Mouse (Mus musculus) left cerebral cortex, postnatal 25 days (tissue): ENCODE results near the gene Tmem72. TPM values are rescaled to one million over a fixed set of nuclear protein-coding genes. Genes with fewer than 3 reads are reported as not detected.
A peak's percentile ranks its signal among the peaks of the same experiment; 100 is the strongest.

ENCODE experiments used
- DNase-seq, 2 experiments: peaks; one replicate each; pipeline ENCODE4 v3.0.0; 2022; ENCODE audit warnings: low spot score in 2 of 2, mixed read lengths in 1 of 2
- intact Hi-C: fragments of 180-260 bp; cut with DNase I; formaldehyde crosslinking; loops from one replicate; pipeline ENCODE4 v1.15.1; 2025
- total RNA-seq, 2 experiments: library from RNA; stranded (reverse); gene quantifications; 2 replicates each; pipeline ENCODE4 v1.2.3; 2021

Gene Tmem72
- total RNA-seq, 2 experiments from 2014 or later = 1.1 to 1.6 TPM

DNA sequence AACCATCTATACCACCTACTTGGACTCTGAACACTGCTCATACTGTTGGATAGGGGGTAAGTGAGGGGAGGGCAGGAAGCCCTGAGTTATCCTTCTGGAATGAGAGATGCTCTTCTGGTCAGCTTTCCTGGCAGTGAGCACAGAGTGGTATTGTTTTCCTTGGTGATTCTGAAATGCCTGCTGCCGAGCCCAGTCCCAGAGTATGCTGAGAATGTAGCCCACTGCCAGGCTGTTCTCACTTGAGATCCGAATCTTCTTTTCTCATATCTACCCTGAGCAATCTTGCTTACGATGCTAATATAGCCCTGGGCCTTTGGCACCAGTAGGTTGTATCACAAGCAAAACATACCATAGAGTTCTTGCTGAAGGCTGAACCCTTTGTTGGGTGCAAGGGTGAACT is 22.4 kb downstream of the Tmem72 start:
- intact Hi-C loops = no loop called here

DNA sequence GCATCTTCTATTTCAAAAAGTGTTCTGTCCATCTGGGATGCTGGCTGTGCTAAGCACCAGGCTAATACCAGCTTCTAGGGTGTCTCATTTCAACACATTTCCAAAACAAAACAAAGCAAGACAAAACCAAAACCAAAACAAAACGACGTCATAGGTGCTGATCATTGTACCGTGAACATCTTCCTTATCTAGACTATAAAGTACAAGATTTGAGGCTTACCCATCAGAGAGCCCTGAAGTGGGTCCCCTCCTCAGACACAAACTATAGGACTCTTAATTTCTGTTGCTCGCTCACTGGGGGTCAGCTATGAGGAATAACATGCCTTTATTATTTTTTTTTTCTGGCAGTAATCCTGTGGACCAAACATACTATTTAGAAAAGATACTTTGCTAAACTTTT is 23.1 kb downstream of the Tmem72 start:
- no peak for DNase-seq
- intact Hi-C loops = no loop called here

More for the DNA sequence above, 22.4 kb downstream of the Tmem72 start:
- no peak for DNase-seq

DNA sequence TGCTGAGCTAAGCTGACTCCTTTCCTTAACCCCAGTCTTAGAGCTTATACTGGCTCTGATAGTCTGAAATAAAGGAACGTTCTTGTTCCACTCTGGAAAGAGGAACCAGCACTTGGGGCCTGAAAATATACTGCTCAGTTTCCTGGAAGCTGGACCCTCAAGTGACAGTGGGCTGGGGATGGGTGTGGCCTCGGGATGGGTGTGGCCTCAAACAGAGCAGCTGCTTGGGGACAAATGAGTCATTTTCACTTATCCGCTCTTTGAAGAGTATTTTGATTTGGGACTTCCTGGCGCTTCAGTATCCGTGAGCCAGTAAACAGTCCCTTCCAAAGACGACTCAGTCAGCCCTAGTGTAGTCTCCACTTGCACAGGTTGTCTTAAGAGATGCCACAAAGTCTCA is 34.4 kb downstream of the Tmem72 start:
- intact Hi-C loops = no loop called here
- peak in 1 of 2 experiments; percentile 35 for DNase-seq

DNA sequence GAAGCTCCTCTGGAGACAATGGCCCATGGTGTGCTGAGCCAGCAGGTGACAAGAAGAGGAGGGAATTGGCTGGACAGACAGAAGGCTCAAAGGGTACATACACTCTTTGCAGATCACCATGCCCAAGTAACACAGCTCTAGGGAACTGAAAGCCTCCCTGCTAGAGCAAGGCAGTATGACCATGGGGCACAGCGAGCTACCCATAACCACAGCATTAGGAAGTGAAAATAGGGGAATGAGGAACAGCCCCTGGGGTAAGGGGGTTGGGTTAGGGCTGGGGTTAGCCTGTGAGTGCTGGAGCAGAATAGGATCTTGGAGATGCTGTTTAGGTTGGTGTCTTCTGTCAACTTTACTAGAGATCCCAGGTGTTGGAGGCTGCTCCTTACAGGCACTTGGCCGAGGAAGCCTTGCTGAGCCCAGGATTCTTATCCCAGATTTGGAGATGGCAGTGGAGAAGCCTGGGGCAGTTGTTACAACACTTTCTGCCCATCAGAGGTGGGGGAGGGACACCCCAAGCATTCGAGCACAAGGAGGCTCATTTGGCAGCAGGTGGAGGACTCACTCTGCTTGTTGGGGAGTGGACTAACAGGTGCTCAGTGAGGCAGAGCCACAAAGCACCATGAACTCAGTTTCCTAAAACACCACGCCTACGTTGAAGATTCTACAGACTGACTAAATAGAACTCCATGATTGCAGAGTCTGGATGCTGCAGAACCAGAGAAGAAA is 37.0 kb downstream of the Tmem72 start:
- intact Hi-C loops = no loop called here
- peak in 1 of 2 experiments; percentile 35 for DNase-seq

DNA sequence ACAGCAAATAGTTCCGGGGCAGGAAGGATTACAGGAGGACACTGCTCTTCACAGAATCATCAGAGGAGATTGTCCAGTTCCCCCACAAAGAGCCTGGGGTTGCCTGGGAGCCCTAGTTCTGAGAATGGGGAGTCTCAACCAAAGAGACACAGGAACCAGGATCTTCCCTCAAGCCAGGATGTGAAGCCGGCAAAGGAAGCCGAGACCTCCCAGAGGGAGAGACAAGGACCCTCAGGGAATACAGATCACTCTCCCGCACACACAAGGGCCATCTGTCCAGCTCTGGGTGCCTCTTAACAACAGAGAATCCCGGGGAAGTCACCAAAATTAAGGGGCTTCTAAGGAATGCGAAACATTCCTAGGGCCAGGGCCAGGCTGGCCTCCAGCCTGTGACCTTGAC is 39.4 kb downstream of the Tmem72 start:
- no peak for DNase-seq
- intact Hi-C loops = no loop called here

DNA sequence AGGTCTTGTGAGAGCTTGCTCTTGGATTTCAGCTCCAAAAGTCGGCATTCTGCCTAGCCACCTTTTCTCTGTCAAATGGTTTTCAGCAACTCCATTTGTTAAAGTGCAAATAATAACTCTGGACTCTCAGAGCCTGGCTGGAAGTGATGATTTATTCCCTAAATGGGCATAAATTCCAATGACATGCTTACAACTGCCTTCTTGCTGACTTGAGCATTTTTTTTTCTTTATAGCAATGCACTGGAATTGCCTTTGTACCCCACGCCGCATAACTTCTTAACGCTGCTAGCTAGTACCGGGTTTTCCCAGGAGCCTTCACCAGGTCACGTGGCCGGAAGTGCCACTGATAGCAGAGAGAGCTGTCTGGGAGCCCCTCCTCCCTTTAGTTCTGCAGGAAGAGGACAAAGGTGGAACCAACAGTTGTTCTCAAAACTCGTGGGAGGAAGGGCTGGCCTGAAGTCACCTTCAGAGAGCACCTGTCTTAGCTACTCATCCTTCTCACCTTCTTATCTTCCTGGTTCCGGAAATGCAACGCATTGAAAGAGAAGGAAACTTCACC is 40.3 kb downstream of the Tmem72 start:
- intact Hi-C loops = no loop called here
- DNase-seq = no peak

DNA sequence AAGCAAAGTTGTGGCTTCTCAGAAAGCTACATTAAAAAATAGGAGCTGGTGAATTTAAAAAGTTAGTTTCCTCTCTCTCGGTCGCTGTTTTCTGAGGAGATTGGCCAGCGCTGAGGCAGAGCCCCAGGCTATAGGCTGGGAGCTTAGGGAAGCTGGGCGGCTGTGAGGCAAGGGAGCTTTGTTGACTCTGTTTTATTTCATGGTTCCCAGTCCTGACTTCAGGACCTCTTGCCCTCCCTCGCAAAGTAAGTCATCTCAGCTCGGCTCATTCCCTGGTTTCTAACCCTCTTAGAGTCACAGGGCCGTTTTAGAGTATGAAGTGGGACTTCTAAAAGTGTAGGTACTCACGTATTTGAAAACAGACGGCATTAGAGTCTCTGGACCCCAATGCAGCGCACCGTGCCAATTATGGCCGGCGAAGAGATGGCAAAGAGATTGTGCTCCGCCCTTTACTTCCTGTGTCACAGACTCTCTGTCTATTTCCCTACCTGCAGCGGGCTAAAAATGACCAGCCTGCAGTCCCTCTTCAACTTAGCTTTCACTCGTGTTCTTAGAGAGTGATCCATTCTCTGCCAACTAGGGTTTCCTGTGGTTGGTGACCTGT is 42.3 kb downstream of the Tmem72 start:
- no peak for DNase-seq
- intact Hi-C loops = no loop called here

DNA sequence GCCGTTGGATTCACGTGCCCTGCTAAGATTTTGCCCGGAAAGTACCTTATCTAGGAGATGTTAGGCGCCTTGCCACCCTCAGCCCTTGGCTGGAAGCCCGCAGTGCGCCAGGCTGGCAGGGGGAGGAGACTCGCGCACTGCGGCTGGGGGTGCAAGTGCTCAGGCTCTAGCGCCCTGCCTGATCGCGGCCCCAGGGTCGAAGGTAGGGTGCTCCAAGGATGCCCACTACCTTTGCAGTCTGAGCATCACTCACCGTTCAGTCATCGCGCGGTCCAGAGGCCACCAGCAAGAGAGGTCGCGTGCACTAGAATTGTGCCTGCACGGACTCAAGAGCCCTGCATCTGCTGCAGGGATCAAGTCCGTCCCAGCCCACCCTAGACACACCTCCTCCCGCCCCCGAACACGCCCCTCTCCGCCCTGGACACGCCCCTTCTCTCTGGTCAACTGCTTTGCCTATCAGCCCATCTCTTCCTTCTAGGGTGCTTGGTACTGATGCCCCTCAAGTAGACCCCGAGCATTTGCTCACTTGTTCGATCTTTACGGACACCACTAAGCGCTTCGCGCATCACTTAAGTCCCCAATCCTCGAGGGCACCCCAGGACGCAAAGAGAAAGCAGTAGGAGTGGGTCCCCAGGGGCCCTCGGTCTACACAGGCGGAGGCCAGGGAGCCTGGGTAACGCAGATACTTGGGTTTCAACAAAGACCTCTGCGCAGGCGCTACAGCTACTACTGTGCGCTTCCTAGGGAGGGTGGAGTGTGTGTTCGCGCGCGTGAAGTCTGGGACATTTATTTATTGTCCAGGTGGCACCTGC is 43.0 kb downstream of the Tmem72 start, which contains the start of gene Rassf4:
TSS of gene Rassf4 (minus strand) at position 482 of the 812 bp plus-strand sequence.
- intact Hi-C loops = no loop called here

DNA sequence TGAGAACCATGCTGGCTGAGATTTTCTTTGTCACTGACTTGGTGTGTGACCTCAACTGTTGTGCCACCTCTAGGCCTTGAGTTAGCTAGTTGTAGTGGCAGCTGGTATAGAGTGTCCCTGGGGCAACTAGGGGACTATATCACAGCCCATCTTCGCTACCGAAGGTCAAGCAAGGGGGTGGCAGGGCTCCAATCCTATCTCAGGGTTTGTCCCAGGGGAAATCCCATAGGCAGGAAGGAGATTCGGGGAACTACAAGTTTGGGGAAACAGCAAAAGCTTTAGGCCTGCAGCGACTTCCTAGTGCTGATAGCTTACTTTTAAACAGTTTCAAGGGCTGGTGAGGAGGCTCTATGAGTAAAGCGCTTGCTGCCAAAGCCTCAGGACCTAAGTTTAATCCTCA is 44.4 kb downstream of the Tmem72 start:
- DNase-seq = no peak
- intact Hi-C loops = no loop called here

More for the DNA sequence above, 43.0 kb downstream of the Tmem72 start, which contains the start of gene Rassf4:
- peak; percentile 57 to 71 for DNase-seq

DNA sequence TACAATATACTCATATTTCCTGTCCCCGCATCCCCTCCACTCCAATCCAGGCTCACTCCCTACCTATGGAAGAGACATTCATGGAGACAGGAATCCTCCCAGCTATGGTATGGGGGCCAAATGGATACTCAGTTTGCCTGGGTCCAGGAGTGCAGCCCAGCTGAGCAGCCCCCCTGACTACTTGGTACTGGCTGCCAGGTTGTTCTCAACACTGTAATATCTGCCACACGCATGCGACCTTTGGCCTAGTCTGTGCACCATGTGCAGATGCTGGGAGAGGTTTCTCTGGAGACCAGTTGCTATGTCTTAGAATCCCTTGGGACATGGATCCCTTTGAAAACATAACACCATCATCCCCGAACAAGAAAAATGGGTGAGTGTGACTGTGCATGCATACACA is 44.9 kb downstream of the Tmem72 start:
- no peak for DNase-seq
- intact Hi-C loops = no loop called here

DNA sequence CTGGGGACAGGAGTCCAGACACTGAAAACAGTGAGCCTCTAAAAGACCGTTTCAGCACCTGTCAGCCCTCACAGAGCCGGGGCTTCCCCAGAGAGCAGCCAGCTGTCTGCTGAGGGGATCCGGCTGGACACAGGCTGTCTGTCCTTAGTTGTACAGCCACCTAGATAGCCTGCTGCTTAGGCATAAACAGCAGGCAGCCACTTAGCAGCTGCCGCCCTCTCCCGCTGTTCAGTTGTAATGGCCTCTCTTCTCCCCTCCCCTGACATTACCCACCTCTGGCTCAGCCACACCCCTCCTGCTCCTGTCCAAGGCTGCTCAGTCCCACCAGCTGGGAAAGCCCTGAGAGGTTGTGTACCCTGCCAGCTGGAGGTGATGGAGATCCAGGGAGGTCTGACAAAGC is 45.7 kb downstream of the Tmem72 start:
- DNase-seq = no peak
- intact Hi-C loops = no loop called here

DNA sequence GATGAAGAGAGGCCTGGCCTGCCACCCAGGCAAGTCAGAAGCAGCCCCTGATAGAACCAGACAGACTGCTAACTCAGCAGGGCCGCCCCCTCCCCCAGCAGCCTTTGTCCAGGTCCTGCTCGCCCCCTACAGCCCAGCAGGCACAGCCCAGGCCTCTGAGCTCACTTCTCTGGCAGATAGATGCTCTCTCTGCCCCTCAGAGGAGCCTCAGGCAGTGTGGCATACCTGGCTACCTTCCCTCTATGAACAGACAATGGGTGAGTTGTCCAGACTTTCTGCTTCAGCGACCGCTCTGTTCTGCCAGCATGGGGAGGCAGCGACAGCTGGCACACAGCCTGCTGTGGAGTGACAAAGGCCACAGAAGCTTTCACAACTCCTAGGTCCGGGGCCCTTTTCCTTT is 46.6 kb downstream of the Tmem72 start:
- intact Hi-C loops = no loop called here
- no peak for DNase-seq

DNA sequence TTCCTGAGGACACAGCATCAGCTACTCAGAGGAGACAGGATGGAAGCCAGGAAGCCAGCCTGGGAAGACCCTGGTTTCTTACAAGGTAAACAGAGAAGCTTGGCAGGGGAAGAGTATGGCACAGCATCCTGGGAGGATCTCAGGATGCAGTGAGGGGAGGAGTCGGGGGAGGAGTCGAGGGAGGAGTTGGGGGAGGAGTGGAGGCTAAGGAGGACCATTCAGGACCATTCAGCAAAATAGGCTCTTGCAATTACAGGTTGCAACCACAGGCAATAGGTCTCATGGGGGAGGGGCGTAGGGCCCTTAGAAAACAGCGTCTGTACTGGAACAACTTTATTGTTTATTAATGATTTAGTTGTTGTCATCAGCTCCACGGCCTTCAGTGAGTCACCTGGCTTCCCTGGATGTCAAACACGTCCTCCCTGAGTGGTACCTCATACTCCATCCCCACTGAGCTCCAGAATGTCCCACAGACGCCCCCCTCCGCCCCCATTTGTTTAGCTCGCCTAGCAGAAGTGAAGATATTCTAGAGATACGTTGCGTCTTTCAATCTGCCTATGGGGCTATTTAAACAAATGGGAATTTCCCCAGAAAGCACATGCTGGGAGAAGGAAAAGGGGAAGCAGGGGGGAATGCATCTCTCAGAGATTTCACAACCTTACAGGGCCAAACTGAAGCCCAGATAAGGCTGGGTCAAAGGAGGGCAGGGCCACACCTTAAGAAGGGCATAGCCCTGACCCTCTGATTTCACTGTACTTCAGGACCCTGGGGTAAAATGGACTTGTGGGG is 47.8 kb downstream of the Tmem72 start:
- intact Hi-C loops = no loop called here
- no peak for DNase-seq

DNA sequence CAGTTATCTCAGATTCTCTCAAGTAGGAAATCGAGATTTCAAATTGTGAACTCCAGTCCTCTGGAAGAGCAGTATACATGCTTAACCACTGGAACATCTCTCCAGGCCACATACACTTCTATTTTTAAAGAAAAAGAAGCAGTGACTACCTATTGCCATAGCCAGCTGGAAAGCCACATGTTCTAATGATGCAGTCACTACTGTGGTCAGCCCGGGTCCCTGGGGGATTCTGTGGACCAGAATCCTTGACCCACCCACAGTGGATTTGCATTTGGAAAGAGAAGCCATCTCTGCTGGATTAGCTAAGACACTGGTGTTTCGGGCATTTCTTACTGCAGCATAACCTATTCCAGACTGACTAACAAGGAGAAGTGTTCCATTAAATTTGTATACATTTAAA is 49.3 kb downstream of the Tmem72 start:
- DNase-seq = no peak
- intact Hi-C loops = no loop called here

DNA sequence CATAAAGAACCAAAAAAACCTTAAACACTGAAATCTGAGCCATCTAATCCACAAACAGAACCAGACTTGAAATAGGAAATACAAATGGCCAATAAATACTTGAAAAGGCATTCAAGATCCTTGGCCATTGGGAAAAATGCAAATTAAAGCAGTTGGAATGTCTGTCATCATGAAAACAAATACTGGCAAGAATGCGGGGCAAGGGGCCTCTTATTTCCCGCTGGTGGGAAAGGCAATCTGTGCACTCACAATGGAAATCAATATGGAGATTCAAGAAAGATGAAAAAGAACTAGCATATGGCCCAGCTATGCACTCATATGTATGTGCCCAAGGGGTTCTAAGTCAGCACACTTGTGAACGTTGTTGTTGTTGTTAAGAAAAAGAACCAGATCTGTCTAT is 49.8 kb downstream of the Tmem72 start:
- intact Hi-C loops = no loop called here
- DNase-seq = no peak

DNA sequence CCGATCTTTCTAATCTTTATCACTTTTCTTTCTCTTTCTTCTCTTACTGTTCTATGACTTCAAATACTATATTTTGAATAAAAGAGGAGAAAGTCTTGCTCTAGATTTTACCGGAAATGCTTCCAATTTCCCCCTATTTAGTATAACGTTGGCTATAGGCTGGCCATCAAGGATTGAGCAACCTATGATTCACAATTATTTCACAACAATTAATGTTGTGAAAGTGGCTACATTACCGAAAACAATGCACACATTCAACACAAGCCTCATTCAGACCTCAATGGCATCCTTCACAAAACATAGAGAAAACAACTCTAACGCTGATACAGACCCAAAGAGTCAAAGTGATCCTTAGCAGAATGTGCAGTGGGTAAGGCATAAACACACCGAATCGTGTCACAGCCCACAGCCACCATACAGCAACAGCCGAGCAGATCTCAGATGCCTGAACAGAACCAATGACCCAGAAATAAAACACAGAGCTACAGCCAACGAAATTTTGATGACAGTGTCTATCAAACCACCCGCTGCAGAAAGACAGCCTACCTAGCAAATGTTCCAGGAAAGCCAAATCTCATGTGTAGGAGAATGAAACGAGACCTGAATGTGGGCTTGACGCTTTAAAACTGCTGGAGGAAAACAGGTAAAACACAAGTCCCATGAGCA is 50.5 kb downstream of the Tmem72 start:
- DNase-seq = no peak
- intact Hi-C loops = no loop called here

DNA sequence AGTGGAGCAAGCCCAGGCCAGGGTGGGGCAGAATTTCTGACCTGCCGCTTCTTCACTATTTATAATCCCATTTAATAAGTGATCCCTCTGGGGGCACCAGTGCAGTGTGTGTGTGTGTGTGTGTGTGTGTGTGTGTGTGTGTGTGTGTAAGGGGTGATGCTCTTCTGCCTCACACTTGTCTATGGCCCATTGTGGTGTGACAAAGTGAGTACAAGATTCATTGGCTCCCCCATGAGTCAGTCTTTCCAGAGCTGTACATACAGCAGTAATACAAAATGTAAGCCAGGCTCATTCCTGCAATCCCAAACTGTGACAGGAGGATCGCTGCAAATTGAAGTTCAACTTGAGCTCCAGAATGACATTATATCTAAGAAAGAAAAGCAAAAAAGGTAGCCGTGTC is 51.9 kb downstream of the Tmem72 start:
- intact Hi-C loops = no loop called here
- DNase-seq = no peak

DNA sequence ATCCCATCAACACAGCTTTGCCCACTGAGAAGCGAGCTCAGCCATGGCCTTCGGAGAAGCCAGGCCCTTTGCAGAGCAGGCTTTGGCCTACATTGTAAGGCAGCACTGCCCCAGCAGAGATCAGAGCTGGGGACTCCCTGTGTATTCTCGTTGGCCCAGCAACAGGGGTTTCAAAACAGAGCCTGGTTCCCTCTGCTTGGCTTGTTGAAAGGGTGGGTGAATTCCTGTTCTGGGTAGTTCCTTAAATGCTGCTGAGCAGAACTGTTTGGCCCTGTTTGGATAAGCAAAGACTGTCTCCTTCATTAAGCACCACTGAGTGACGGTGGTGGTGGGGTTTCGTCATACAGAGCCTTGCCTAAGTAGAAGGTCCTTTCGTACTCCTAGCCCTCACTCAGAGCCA is 52.7 kb downstream of the Tmem72 start:
- DNase-seq = no peak
- intact Hi-C loops = no loop called here

DNA sequence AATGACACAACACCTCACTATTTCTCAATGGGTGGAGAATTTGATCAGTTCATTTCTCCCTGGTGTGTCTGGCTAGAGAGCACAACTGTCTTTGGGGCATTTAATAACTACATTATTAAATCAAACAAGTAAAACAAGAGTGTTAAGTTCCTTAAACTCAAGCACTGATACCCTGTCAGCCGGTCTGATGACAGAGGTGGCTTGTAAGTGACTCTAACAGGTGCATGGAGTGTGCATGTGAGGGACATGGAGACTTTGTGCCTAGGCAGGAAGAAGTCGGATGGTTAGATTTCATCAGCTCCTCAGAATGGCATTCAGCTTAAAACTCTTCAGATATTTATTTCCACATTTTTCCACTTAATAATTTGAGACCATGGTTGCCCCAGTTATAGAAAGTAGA is 53.3 kb downstream of the Tmem72 start:
- no peak for DNase-seq
- intact Hi-C loops = no loop called here
